Mouse (Mus musculus): ENCODE measurements around the gene Abcb10. TPM values are rescaled to one million over a fixed set of nuclear protein-coding genes. Genes with fewer than 3 reads are reported as not detected.
"Not testable (repeated sequence)": the region's sequence is repeated elsewhere in the genome, so short reads cannot be mapped to it uniquely, and the experiment has no call there.

The Abcb10 gene
- polyA plus RNA-seq, 1 experiment, result 2.9 TPM

DNA sequence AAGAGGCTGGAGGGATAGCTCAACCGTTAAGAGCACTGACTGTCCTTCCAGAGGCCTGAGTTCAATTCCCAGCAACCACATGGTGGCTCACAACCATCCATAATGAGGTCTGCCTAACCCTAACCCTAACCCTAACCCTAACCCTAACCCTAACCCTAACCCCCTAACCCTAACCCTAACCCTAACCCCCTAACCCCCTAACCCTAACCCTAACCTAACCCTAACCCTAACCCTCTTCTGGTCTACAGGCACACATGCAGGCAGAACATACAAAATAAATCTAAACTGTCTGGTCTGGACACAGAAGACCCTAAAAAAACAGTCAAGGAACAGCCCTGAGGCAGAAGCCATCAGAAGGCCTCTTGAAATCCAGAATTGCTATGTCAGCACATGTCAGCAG lies 21.6 kb downstream of the Abcb10 start:
- peaks cover 3% of the 10 kb centered on the region for H3K4me1 ChIP-seq (ENCODE audit: control insufficient read depth, insufficient read depth, low read length)
- H3K36me3 ChIP-seq (ENCODE audit: control insufficient read depth, insufficient read depth, low read length), result no peaks in the 10 kb centered on the region
- no peak overlapping the region for H3K4me3 ChIP-seq (ENCODE audit: control insufficient read depth, low read depth, low read length)
- TF ChIP-seq CTCF (IDR thresholded peaks at IDR 0.05; ENCODE audit: control insufficient read depth, insufficient read depth, insufficient replicate concordance, low read depth, low read length) (no peak), POLR2A (IDR thresholded peaks at IDR 0.05; ENCODE audit: control insufficient read depth, low read depth, low read length) (no peak)
- no peak overlapping the region for H3K27ac ChIP-seq (ENCODE audit: control insufficient read depth, insufficient read depth, low read depth, low read length)
- H3K27me3 ChIP-seq (ENCODE audit: control insufficient read depth, insufficient read depth, low read length), result no peaks in the 10 kb centered on the region

DNA sequence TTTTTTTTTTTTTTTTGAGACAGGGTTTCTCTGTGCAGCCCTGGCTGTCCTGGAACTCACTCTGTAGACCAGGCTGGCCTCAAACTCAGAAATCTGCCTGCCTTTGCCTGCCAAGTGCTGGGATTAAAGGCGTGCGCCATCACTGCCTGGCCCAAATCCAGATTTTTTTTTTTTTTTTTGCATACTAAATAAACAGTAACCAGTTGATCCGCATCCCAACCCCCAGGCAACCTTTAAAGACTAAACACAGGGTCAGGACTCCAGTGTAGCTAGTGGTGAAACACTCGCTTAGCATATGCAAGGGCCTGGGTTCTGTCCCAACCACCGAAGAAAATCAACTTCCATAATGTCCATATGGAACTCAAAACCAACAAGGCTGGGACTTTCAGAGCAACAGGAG lies 22.4 kb downstream of the Abcb10 start:
- H3K4me3 ChIP-seq (ENCODE audit: control insufficient read depth, low read depth, low read length); H3K27me3 ChIP-seq (ENCODE audit: control insufficient read depth, insufficient read depth, low read length); H3K27ac ChIP-seq (ENCODE audit: control insufficient read depth, insufficient read depth, low read depth, low read length); H3K36me3 ChIP-seq (ENCODE audit: control insufficient read depth, insufficient read depth, low read length); H3K4me1 ChIP-seq (ENCODE audit: control insufficient read depth, insufficient read depth, low read length): not testable (repeated sequence)

DNA sequence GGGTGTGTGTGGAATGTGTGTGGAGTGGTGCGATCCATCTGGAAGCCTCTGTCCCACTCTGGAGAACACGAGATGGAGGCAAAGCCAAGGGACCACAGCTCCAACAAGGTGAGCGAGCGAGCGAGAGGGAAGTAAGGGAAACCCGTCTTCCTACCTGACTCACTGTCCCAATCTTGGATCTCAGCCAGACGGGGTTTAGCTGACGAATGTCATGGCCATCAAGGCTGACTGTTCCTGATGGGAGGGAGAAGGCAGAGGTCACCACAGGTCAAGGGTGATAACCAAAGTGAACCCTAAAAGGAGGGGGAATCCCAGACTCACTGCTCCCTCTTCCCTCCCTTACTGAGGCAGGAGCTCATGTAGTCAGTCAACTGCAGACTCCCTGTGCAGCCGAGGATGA lies 22.9 kb downstream of the Abcb10 start:
- TF ChIP-seq POLR2A (IDR thresholded peaks at IDR 0.05; ENCODE audit: control insufficient read depth, low read depth, low read length), result no peak
- no peak for TF ChIP-seq CTCF (IDR thresholded peaks at IDR 0.05; ENCODE audit: control insufficient read depth, insufficient read depth, insufficient replicate concordance, low read depth, low read length)
- Histone ChIP-seq H3K4me1 (ENCODE audit: control insufficient read depth, insufficient read depth, low read length) (peaks cover 3% of the 10 kb centered on the region), H3K4me3 (ENCODE audit: control insufficient read depth, low read depth, low read length) (no peak overlapping the region), H3K27ac (ENCODE audit: control insufficient read depth, insufficient read depth, low read depth, low read length) (no peak overlapping the region), H3K36me3 (ENCODE audit: control insufficient read depth, insufficient read depth, low read length) (no peaks in the 10 kb centered on the region), H3K27me3 (ENCODE audit: control insufficient read depth, insufficient read depth, low read length) (no peaks in the 10 kb centered on the region)

DNA sequence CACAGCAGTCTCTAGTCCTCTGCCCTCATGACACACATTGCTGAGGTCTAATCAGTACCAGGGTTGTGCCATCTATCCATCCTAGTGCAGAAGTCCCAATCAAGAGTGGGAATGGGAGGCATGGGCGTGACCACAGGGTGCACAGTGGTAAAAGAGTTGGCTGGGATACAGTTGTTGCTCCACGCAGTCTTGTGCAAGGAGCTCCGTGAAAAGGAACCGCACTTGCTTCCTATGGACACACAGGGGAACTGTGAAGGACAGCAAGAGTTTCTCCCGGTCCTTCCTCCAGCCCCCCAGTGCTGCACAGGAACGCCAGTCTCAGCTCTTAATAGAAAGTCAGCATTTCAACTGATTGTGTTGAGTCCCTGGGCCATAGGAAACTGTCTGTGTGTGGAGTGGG lies 23.4 kb downstream of the Abcb10 start:
- Histone ChIP-seq H3K4me1 (ENCODE audit: control insufficient read depth, insufficient read depth, low read length) (peaks cover 3% of the 10 kb centered on the region), H3K27me3 (ENCODE audit: control insufficient read depth, insufficient read depth, low read length) (no peaks in the 10 kb centered on the region), H3K27ac (ENCODE audit: control insufficient read depth, insufficient read depth, low read depth, low read length) (no peak overlapping the region), H3K4me3 (ENCODE audit: control insufficient read depth, low read depth, low read length) (no peak overlapping the region), H3K36me3 (ENCODE audit: control insufficient read depth, insufficient read depth, low read length) (no peaks in the 10 kb centered on the region)
- TF ChIP-seq CTCF (IDR thresholded peaks at IDR 0.05; ENCODE audit: control insufficient read depth, insufficient read depth, insufficient replicate concordance, low read depth, low read length), result no peak
- no peak for TF ChIP-seq POLR2A (IDR thresholded peaks at IDR 0.05; ENCODE audit: control insufficient read depth, low read depth, low read length)

DNA sequence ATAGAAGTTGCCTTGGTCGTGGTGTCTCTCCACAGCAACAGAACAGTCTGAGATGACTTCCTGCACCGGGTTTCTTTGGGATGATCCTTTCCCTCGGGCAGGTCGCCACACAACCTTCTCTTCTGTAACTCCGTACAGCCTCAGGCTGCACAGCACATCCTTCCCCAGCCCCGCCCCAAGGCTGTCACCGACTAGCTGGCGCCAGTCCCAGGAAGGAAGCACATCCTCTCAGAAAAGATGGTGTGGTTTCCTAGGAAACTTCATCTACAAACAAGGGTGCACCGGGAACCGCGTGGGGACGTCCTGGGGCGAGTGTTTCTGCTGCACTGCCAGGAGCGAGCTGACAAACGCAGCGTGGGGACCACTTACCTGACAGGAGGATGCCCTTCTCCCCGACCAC lies 24.8 kb downstream of the Abcb10 start:
- H3K36me3 ChIP-seq (ENCODE audit: control insufficient read depth, insufficient read depth, low read length), result no peaks in the 10 kb centered on the region
- H3K4me3 ChIP-seq (ENCODE audit: control insufficient read depth, low read depth, low read length), result no peak overlapping the region
- H3K4me1 ChIP-seq (ENCODE audit: control insufficient read depth, insufficient read depth, low read length), result no peaks in the 10 kb centered on the region
- H3K27ac ChIP-seq (ENCODE audit: control insufficient read depth, insufficient read depth, low read depth, low read length), result no peak overlapping the region
- TF ChIP-seq CTCF (IDR thresholded peaks at IDR 0.05; ENCODE audit: control insufficient read depth, insufficient read depth, insufficient replicate concordance, low read depth, low read length), result no peak
- TF ChIP-seq POLR2A (IDR thresholded peaks at IDR 0.05; ENCODE audit: control insufficient read depth, low read depth, low read length), result no peak
- no peaks in the 10 kb centered on the region for H3K27me3 ChIP-seq (ENCODE audit: control insufficient read depth, insufficient read depth, low read length)

DNA sequence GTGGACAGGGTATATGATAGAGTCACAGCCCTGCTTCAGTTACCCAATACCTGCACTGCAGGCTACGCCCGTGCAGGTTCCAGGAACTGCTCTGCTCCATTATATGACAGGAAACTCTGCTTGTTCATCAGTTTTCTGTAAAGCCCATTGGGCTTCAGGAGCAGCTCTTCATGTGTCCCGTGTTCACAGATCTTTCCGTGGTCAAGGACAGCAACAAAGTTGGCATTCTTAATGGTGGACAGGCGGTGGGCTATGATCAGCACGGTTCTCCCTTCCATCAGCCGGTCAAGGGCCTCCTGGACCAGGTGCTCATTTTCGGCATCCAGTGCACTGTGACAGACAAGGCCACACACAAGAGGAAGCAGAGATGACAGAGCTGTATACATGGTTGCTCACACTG lies 28.7 kb downstream of the Abcb10 start:
- no peak for TF ChIP-seq POLR2A (IDR thresholded peaks at IDR 0.05; ENCODE audit: control insufficient read depth, low read depth, low read length)
- TF ChIP-seq CTCF (IDR thresholded peaks at IDR 0.05; ENCODE audit: control insufficient read depth, insufficient read depth, insufficient replicate concordance, low read depth, low read length), result no peak

DNA sequence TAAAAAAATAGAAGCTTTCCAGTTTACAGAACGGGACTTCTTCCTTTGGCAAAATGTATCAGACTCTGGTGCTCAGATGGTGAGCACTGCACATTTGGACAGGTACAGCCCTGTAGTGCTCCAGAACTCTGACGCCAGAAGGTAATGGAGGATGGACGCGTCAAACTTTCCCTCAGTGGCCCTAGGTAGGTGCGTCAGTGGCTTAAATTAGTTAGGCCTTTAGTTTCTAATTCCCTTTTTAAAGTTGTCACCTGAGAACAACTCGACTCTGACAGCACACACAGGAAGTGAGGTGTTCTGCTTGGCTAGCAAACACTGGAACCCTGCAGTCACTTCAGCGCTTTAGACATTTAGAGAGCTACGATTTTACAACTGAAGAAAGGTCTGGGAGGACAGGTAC lies 29.2 kb downstream of the Abcb10 start:
- no peak overlapping the region for H3K27ac ChIP-seq (ENCODE audit: control insufficient read depth, insufficient read depth, low read depth, low read length)
- TF ChIP-seq POLR2A (IDR thresholded peaks at IDR 0.05; ENCODE audit: control insufficient read depth, low read depth, low read length) (no peak), CTCF (IDR thresholded peaks at IDR 0.05; ENCODE audit: control insufficient read depth, insufficient read depth, insufficient replicate concordance, low read depth, low read length) (no peak)
- no peaks in the 10 kb centered on the region for H3K27me3 ChIP-seq (ENCODE audit: control insufficient read depth, insufficient read depth, low read length)
- H3K4me3 ChIP-seq (ENCODE audit: control insufficient read depth, low read depth, low read length), result no peak overlapping the region
- H3K36me3 ChIP-seq (ENCODE audit: control insufficient read depth, insufficient read depth, low read length), result no peaks in the 10 kb centered on the region
- peaks cover 3% of the 10 kb centered on the region; the same call in 1 of the 2 replicates for H3K4me1 ChIP-seq (ENCODE audit: control insufficient read depth, insufficient read depth, low read length)

More for the DNA sequence above, 28.7 kb downstream of the Abcb10 start:
- Histone ChIP-seq H3K27ac (ENCODE audit: control insufficient read depth, insufficient read depth, low read depth, low read length) (no peak overlapping the region), H3K4me3 (ENCODE audit: control insufficient read depth, low read depth, low read length) (no peak overlapping the region), H3K4me1 (ENCODE audit: control insufficient read depth, insufficient read depth, low read length) (peaks cover 3% of the 10 kb centered on the region; the same call in 1 of the 2 replicates), H3K36me3 (ENCODE audit: control insufficient read depth, insufficient read depth, low read length) (no peaks in the 10 kb centered on the region), H3K27me3 (ENCODE audit: control insufficient read depth, insufficient read depth, low read length) (no peaks in the 10 kb centered on the region)
